ENCODE assay signal across 10 mouse cellular contexts in the genomic region with DNA sequence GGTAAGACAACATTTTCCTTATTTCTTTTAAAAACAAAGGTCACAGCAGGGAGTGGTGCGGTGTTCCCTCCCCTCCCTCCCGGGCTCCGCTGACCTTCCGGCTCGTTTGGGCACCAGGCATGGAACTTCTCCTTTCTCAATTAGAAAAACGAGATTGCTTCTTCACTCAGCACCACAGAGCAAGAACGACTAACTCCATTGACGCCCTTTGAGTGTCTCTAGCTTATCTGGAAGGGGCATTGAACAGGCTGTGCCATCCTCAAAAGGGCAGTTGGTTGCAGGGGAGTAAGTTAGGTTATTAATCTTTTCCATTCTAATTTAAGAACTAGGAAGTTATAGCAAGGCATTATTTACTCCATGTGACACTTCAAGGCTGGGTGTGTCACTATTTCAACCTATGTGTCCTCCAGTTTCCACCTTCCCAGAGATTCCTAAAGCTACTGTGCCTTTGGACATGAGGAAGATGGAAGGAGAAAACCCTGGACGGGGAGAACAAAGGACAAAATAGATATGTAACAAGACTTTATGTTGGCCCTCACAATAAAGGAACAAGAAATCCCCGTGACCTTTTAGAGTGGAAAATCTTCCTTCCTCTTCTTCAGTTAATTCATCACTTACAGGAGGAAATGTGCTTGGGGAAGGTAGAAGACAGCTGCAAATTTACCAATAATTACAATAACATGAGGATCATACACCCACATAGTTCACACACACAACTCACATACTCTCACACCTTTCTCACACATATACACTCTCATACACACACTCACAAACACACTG. TPM values are rescaled to one million over a fixed set of nuclear protein-coding genes. Genes with fewer than 3 reads are reported as not detected.
DNase-seq lines count a peak whose midpoint lies in the region; ATAC-seq and TF ChIP-seq lines count a peak whose summit lies in the region.
"Had no signal": no experiment of that assay in that cellular context is flagged by ENCODE, and none has a peak within 500 bp of the region (broad histone marks: within the 10 kb centered on the region; RNA-seq: fewer than 3 reads in every experiment).

No protein-coding gene starts in this region.

- no peaks in the 10 kb centered on the region for H3K9me3 ChIP-seq in MEL (replicated peaks; ENCODE audit: insufficient read depth, low read length)
- H3K9me3 ChIP-seq in intestine, postnatal 0 days (ENCODE audit: control insufficient read depth), result no peaks in the 10 kb centered on the region
- H3K9me3 ChIP-seq in hindbrain, embryonic 11.5 days (ENCODE audit: control insufficient read depth, low read length), result no peaks in the 10 kb centered on the region
- H3K9me3 ChIP-seq: neural tube, embryonic 12.5 days had no signal

- H3K27me3 ChIP-seq in kidney, adult 2 months (replicated peaks; ENCODE audit: control insufficient read depth, insufficient read depth, low read length), result no peaks in the 10 kb centered on the region
- no peaks in the 10 kb centered on the region for H3K27me3 ChIP-seq in MEL (ENCODE audit: control insufficient read depth in 1 of 2, insufficient read depth in 2 of 2, low read length in 2 of 2)
- no peaks in the 10 kb centered on the region for H3K27me3 ChIP-seq in intestine, postnatal 0 days (replicated peaks; ENCODE audit: control insufficient read depth, insufficient read depth, low read length)
- no peaks in the 10 kb centered on the region for H3K27me3 ChIP-seq in hindbrain, embryonic 11.5 days (ENCODE audit: control insufficient read depth, insufficient read depth, low read length)
- H3K27me3 ChIP-seq: neural tube, embryonic 12.5 days had no signal

- 10% methylated on average over 10 of the region's 10 CpGs for WGBS in kidney, adult 2 months
- 38% methylated on average over 10 of the region's 10 CpGs for WGBS in intestine, postnatal 0 days
- WGBS in hindbrain, embryonic 11.5 days, result 32% methylated on average over 10 of the region's 10 CpGs

- no peak for TF ChIP-seq POLR2A in kidney, adult 2 months (IDR thresholded peaks at IDR 0.05; ENCODE audit: low read depth, low read length)
- no peak for TF ChIP-seq POLR2A in MEL (IDR thresholded peaks at IDR 0.05; ENCODE audit: control insufficient read depth in 1 of 2, insufficient read depth in 1 of 2, low read depth in 1 of 2, low read length in 2 of 2, poor library complexity in 1 of 2)
- TF ChIP-seq POLR2A in bone marrow macrophage, adult 2 months (IDR thresholded peaks at IDR 0.05; ENCODE audit: borderline replicate concordance, low read depth, low read length), result no peak

- TF ChIP-seq RAD21 in MEL (IDR thresholded peaks at IDR 0.05; ENCODE audit: low read depth, low read length), result no peak

- ATAC-seq in intestine, postnatal 0 days, result no peak
- no peak for ATAC-seq in hindbrain, embryonic 11.5 days (ENCODE audit: low FRiP score)

- no peak overlapping the region for H3K9ac ChIP-seq in MEL (ENCODE audit: control insufficient read depth, low read depth, low read length, poor library complexity, severe bottlenecking)
- H3K9ac ChIP-seq in intestine, postnatal 0 days (ENCODE audit: low read depth, low read length), result no peak overlapping the region
- H3K9ac ChIP-seq in hindbrain, embryonic 11.5 days (ENCODE audit: low read depth, low read length), result no peak overlapping the region
- H3K9ac ChIP-seq: neural tube, embryonic 12.5 days had no signal

- peak overlapping the region; percentile 33; the same call in 1 of the 2 replicates for H3K4me3 ChIP-seq in kidney, adult 2 months (ENCODE audit: insufficient read depth, low read depth, low read length)
- no peak overlapping the region for H3K4me3 ChIP-seq in MEL (ENCODE audit: control insufficient read depth in 1 of 2, insufficient read depth in 1 of 2, low read depth in 2 of 2, low read length in 2 of 2)
- H3K4me3 ChIP-seq in bone marrow macrophage, adult 2 months (ENCODE audit: insufficient read depth, low read length), result 0 out of 2 replicates have a peak overlapping the region, but pooled peaks have one; percentile 5
- H3K4me3 ChIP-seq in intestine, postnatal 0 days (ENCODE audit: low read depth, low read length), result no peak overlapping the region
- H3K4me3 ChIP-seq in hindbrain, embryonic 11.5 days (ENCODE audit: low read depth, low read length), result no peak overlapping the region
- H3K4me3 ChIP-seq: erythroblast, embryonic 14.5 days; neural tube, embryonic 12.5 days had no signal

- H3K4me2 ChIP-seq in intestine, postnatal 0 days (replicated peaks; ENCODE audit: low read depth), result peak overlapping the region; percentile 35
- no peak overlapping the region for H3K4me2 ChIP-seq in hindbrain, embryonic 11.5 days (replicated peaks; ENCODE audit: low read depth, low read length)
- H3K4me2 ChIP-seq: neural tube, embryonic 12.5 days had no signal

- peak; percentile 46 for DNase-seq in kidney, adult 2 months
- no peak for DNase-seq in kidney, postnatal 14 days
- peak; percentile 56 for DNase-seq in MEL (ENCODE audit: low read depth, low spot score)
- no peak for DNase-seq in right cerebral cortex, adult 18-20 months
- DNase-seq in hindbrain, embryonic 11.5 days (ENCODE audit: low spot score), result no peak
- DNase-seq in embryo, embryonic 11 days, result no peak

- TF ChIP-seq EP300 in MEL (IDR thresholded peaks at IDR 0.05; ENCODE audit: low read depth in 1 of 2, low read length in 2 of 2), result peak in 1 of 2 experiments; percentile 32; a peak in 1 of 4 replicates

- peaks cover 33% of the 10 kb centered on the region for H3K4me1 ChIP-seq in kidney, adult 2 months (ENCODE audit: control insufficient read depth, insufficient read depth, low read length)
- peaks cover 14 to 34% of the 10 kb centered on the region in 2 experiments for H3K4me1 ChIP-seq in MEL (ENCODE audit: control insufficient read depth in 1 of 2, insufficient read depth in 2 of 2, low read length in 2 of 2)
- peaks cover 65% of the 10 kb centered on the region for H3K4me1 ChIP-seq in bone marrow macrophage, adult 2 months (ENCODE audit: control insufficient read depth, insufficient read depth, low read length)
- peaks cover 30% of the 10 kb centered on the region for H3K4me1 ChIP-seq in intestine, postnatal 0 days (replicated peaks; ENCODE audit: control insufficient read depth, insufficient read depth, low read length)
- no peaks in the 10 kb centered on the region; the same call in 1 of the 2 replicates for H3K4me1 ChIP-seq in hindbrain, embryonic 11.5 days (replicated peaks; ENCODE audit: control insufficient read depth, insufficient read depth, low read length)

- H3K36me3 ChIP-seq in kidney, adult 2 months (ENCODE audit: control insufficient read depth, insufficient read depth, low read length), result peaks cover 37% of the 10 kb centered on the region
- peaks cover 4 to 41% of the 10 kb centered on the region in 2 experiments for H3K36me3 ChIP-seq in MEL (ENCODE audit: control insufficient read depth in 1 of 2, insufficient read depth in 2 of 2, low read length in 2 of 2)
- peaks cover 35% of the 10 kb centered on the region for H3K36me3 ChIP-seq in intestine, postnatal 0 days (ENCODE audit: control insufficient read depth, insufficient read depth)
- H3K36me3 ChIP-seq in hindbrain, embryonic 11.5 days (ENCODE audit: control insufficient read depth, insufficient read depth, low read length), result 0 out of 2 replicates have a peak, but pooled peaks cover 2% of the 10 kb centered on the region

- H3K27ac ChIP-seq in kidney, adult 2 months (ENCODE audit: insufficient read depth, low read depth, low read length), result peak overlapping the region; percentile 61
- H3K27ac ChIP-seq in MEL (ENCODE audit: control insufficient read depth, low read depth, low read length), result 0 out of 2 replicates have a peak overlapping the region, but pooled peaks have one; percentile 13
- H3K27ac ChIP-seq in bone marrow macrophage, adult 2 months (ENCODE audit: insufficient read depth, low read depth, low read length), result peak overlapping the region; percentile 85
- H3K27ac ChIP-seq in intestine, postnatal 0 days (ENCODE audit: low read depth, low read length), result peak overlapping the region; percentile 54
- H3K27ac ChIP-seq in hindbrain, embryonic 11.5 days (ENCODE audit: low read depth, low read length), result no peak overlapping the region
- H3K27ac ChIP-seq: neural tube, embryonic 12.5 days had no signal

- no peak for TF ChIP-seq CTCF in kidney, adult 2 months (conservative IDR thresholded peaks at IDR 0.05; ENCODE audit: insufficient read depth, insufficient read length, low read depth, low read length)
- no peak for TF ChIP-seq CTCF in MEL (IDR thresholded peaks at IDR 0.05 in 2 of 3, conservative IDR thresholded peaks at IDR 0.05 in 1 of 3; ENCODE audit: control insufficient read depth in 1 of 3, insufficient read depth in 1 of 3, low read depth in 2 of 3, low read length in 3 of 3, poor library complexity in 1 of 3, severe bottlenecking in 1 of 3)
- no peak for TF ChIP-seq CTCF in bone marrow macrophage, adult 2 months (IDR thresholded peaks at IDR 0.05; ENCODE audit: low read depth, low read length)
- no peak for TF ChIP-seq CTCF in intestine, postnatal 0 days (IDR thresholded peaks at IDR 0.05; ENCODE audit: low read depth)

- peaks cover 16% of the 10 kb centered on the region for H3K79me2 ChIP-seq in MEL (ENCODE audit: control insufficient read depth, insufficient read depth, low read length, poor library complexity)

TF ChIP-seq in MEL, 35 proteins besides CTCF, POLR2A, EP300 and RAD21:
- TF ChIP-seq ZMIZ1 (IDR thresholded peaks at IDR 0.05; ENCODE audit: low read depth, low read length) (no peak), TBP (IDR thresholded peaks at IDR 0.05; ENCODE audit: low read depth, low read length) (no peak), TAL1 (IDR thresholded peaks at IDR 0.05; ENCODE audit: low read length) (peak; percentile 13; the same call in 1 of the 2 replicates)

RNA-seq across cellular contexts. Expression of a gene that starts 7.0 kb away (rescaled TPM):
- 2,267 and 2,428 TPM in 2 replicates for polyA plus RNA-seq in kidney, adult 2 months (2012; rRNA removed)
- total RNA-seq in MEL (2012; rRNA removed), result 136 and 138 TPM in 2 replicates
- polyA plus RNA-seq in MEL (2012; ENCODE audit: insufficient read depth in 1 of 2, insufficient read length in 2 of 2, low read depth in 1 of 2, low replicate concordance in 2 of 2, missing spikeins in 1 of 2), result 100 to 1,000 TPM in 1 of 2 experiments, not detected in 1; 174 TPM
- 152 and 178 TPM in 2 replicates for polyA plus RNA-seq in bone marrow macrophage, adult 2 months (2012; ENCODE audit: insufficient read depth, insufficient read length, missing spikeins)
- polyA plus RNA-seq in intestine, postnatal 0 days (2015; fragmentation: Nextera tagmentation; extraction: Ambion mirVana), result 309 and 318 TPM in 2 replicates
- polyA plus RNA-seq in hindbrain, embryonic 11.5 days (2014; fragmentation: Nextera tagmentation; extraction: Ambion mirVana), result 89.9 and 93.0 TPM in 2 replicates

Comparison
In these comparisons a context has a peak if more than half of its experiments do, and no peak if none do; other contexts are left out.
1. DNase-seq: peak in kidney, adult 2 months (single experiment) and MEL (single experiment); none in kidney, postnatal 14 days (single experiment), right cerebral cortex, adult 18-20 months (single experiment), hindbrain, embryonic 11.5 days (single experiment) and embryo, embryonic 11 days (single experiment).
2. H3K4me3 ChIP-seq: peak in kidney, adult 2 months (single experiment) and bone marrow macrophage, adult 2 months (single experiment); none in MEL (0 of 2), intestine, postnatal 0 days (single experiment) and hindbrain, embryonic 11.5 days (single experiment).